Mouse (Mus musculus): ENCODE data around the gene Snai3. TPM values are rescaled to one million over a fixed set of nuclear protein-coding genes. Genes with fewer than 3 reads are reported as not detected.

The Snai3 gene
- total and polyA plus RNA-seq, 2 experiments from 2014 or later: 0.61 TPM; not detected in 1

DNA sequence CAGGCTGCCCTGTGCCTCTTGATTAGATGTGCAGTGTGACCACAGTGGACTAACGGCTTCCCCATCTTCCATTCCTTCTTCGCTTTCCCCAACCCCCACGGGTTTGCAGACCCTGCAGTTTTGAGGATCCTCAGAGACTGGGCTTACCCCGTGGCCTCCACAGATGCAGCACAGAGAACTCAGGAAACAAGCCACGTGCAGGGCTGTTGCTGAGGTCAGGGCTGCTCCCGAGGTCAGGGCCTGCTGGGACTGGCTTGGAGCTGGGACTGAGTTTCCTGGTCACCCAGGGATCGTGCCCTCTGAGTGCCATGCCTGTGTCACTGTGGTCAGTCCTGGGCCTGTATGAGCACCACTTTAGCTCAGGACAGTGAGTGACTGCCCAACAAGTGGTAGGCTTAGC is 4.5 kb upstream of the Snai3 start:
- WGBS: 57% methylated on average over 7 of the region's 7 CpGs
- TF ChIP-seq CTCF (IDR thresholded peaks at IDR 0.05; ENCODE audit: low read depth): no peak
- no peak for TF ChIP-seq EP300 (IDR thresholded peaks at IDR 0.05; ENCODE audit: low read depth)
- Histone ChIP-seq H3K9ac (replicated peaks; ENCODE audit: low read depth, low read length) (no peak overlapping the region), H3K27me3 (ENCODE audit: control insufficient read depth, insufficient read depth, low read length) (peaks cover 17% of the 10 kb centered on the region; the same call in 1 of the 2 replicates), H3K4me1 (ENCODE audit: control insufficient read depth, insufficient read depth) (peaks cover 8% of the 10 kb centered on the region), H3K27ac (ENCODE audit: low read depth) (no peak overlapping the region), H3K4me2 (ENCODE audit: low read depth, low read length) (no peak overlapping the region), H3K4me3 (ENCODE audit: low read depth, low read length) (no peak overlapping the region), H3K36me3 (replicated peaks; ENCODE audit: control insufficient read depth, insufficient read depth, low read length) (peaks cover 46% of the 10 kb centered on the region), H3K9me3 (replicated peaks; ENCODE audit: control insufficient read depth, low read length) (no peaks in the 10 kb centered on the region)
- DNase-seq (ENCODE audit: low spot score): no peak
- no peak for ATAC-seq (ENCODE audit: insufficient read depth, low read depth)

DNA sequence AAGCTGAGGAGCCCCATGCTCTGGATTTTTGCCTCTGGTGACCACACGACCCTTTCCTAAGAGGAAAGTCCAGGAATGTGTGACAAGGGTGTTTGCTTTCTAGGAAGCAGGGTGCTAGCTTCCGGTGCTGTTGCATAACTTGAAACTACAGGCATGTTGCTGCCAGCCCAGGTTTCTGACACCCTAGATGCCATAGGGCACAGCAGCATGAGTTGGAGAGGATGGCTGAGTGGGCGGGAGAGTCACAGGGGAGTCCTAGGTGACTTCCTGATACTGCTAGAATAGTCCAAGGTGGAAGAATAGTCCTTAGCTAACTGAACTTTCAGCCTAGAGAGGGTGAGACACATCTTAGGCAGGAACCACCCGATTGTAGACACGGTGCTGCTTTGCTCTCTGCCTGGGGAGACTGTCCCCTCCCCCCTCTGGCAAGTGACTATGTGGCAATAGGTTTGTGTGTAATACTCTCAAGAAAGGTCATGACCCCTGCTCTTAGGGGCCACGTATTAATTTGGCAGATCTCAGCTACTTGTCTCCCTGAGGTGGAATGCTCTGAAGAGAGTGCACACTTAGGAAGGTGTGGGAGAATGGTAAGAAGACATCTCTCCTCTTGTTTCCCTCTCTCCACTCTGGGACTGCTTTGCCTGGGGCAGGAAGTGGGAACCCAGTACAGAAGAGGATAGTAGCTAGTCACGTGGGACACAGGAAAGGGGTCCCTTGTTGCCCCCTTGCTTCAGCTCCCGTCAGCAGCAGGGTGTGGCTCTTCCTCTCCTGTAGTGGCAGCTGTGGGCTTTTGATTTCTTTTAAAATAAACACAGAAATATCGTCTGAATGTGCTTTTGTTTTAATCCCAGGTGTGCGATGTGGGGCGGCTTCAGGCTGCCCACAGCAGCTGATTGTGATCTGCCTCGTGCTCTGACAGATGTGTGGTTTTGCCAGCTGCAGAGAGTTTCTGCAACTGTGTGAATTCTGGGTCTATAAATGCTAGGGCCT is 3.4 kb upstream of the Snai3 start:
- ATAC-seq (ENCODE audit: insufficient read depth, low read depth) (no peak), DNase-seq (ENCODE audit: low spot score) (no peak)
- Histone ChIP-seq H3K27ac (ENCODE audit: low read depth) (peak overlapping the region; percentile 25; the same call in 1 of the 2 replicates), H3K27me3 (ENCODE audit: control insufficient read depth, insufficient read depth, low read length) (peaks cover 24% of the 10 kb centered on the region), H3K9me3 (replicated peaks; ENCODE audit: control insufficient read depth, low read length) (no peaks in the 10 kb centered on the region), H3K4me3 (ENCODE audit: low read depth, low read length) (no peak overlapping the region), H3K36me3 (replicated peaks; ENCODE audit: control insufficient read depth, insufficient read depth, low read length) (peaks cover 36% of the 10 kb centered on the region), H3K9ac (replicated peaks; ENCODE audit: low read depth, low read length) (no peak overlapping the region), H3K4me1 (ENCODE audit: control insufficient read depth, insufficient read depth) (peaks cover 9% of the 10 kb centered on the region), H3K4me2 (ENCODE audit: low read depth, low read length) (no peak overlapping the region)
- TF ChIP-seq EP300 (IDR thresholded peaks at IDR 0.05; ENCODE audit: low read depth): no peak
- TF ChIP-seq CTCF (IDR thresholded peaks at IDR 0.05; ENCODE audit: low read depth): no peak
- 53% methylated on average over 12 of the region's 12 CpGs for WGBS

DNA sequence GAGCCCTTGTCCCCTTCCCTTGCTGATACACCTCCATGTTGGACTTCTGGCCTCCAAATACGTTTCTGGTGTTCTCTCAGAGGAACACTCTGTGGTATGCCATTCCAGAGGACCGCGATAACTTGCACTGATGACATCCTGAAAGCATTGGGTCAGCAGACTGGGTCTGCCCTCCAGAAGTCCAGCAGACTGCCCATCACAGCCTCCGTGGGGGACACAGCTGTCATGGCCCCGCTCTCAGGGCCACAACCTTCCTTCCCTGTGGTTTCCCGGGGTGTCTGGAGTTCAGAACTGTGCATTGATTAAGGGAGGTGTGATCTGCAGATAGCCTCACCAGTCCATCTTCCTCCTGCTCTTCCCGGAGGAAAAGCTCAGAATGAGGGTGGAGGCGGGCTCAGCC is 2.0 kb upstream of the Snai3 start:
- ATAC-seq (ENCODE audit: insufficient read depth, low read depth) (no peak), DNase-seq (ENCODE audit: low spot score) (no peak)
- H3K27ac ChIP-seq (ENCODE audit: low read depth): no peak overlapping the region
- H3K36me3 ChIP-seq (replicated peaks; ENCODE audit: control insufficient read depth, insufficient read depth, low read length): peaks cover 22% of the 10 kb centered on the region
- no peak overlapping the region for H3K4me2 ChIP-seq (ENCODE audit: low read depth, low read length)
- TF ChIP-seq EP300 (IDR thresholded peaks at IDR 0.05; ENCODE audit: low read depth) (no peak), CTCF (IDR thresholded peaks at IDR 0.05; ENCODE audit: low read depth) (no peak)
- H3K9ac ChIP-seq (replicated peaks; ENCODE audit: low read depth, low read length): no peak overlapping the region
- peaks cover 28% of the 10 kb centered on the region for H3K27me3 ChIP-seq (ENCODE audit: control insufficient read depth, insufficient read depth, low read length)
- no peaks in the 10 kb centered on the region for H3K9me3 ChIP-seq (replicated peaks; ENCODE audit: control insufficient read depth, low read length)
- 61% methylated on average over 8 of the region's 8 CpGs for WGBS
- H3K4me1 ChIP-seq (ENCODE audit: control insufficient read depth, insufficient read depth): peaks cover 9% of the 10 kb centered on the region
- no peak overlapping the region for H3K4me3 ChIP-seq (ENCODE audit: low read depth, low read length)

DNA sequence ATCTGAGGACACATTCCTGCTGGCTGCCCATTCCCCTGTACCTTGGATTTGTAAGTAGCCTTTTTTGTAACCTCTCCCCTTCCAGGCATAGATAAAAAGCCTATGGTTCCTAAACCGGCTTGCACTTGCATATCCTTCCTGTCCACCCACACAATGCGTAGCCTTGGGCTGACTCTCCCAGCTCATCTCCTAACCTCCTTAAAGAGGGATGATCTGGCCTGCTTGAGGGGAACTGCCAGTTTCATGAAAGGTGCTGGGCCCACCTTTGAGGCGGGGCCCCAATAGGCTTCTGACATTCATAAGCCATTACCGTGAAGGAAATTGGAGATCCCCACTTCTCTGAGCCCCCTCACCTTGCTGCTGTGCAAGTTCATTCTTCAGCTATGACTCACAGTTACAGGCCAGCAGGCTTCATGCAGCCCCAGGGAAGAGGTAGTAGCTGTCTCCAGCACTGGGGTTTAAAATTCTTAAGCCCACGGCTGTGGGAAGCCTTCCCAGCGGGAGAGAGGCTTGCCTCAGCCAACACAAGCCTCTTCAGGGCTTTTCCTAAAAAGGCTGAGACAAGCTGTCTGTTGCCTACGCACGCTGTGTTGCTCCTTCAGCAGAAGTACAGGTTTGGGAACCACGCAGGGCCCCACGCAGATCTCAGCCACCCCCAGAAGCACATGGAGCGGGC is 1.1 kb upstream of the Snai3 start:
- TF ChIP-seq CTCF (IDR thresholded peaks at IDR 0.05; ENCODE audit: low read depth) (no peak), EP300 (IDR thresholded peaks at IDR 0.05; ENCODE audit: low read depth) (no peak)
- Histone ChIP-seq H3K36me3 (replicated peaks; ENCODE audit: control insufficient read depth, insufficient read depth, low read length) (peaks cover 13% of the 10 kb centered on the region), H3K4me3 (ENCODE audit: low read depth, low read length) (no peak overlapping the region), H3K27me3 (ENCODE audit: control insufficient read depth, insufficient read depth, low read length) (peaks cover 28% of the 10 kb centered on the region), H3K9ac (replicated peaks; ENCODE audit: low read depth, low read length) (no peak overlapping the region), H3K27ac (ENCODE audit: low read depth) (no peak overlapping the region), H3K9me3 (replicated peaks; ENCODE audit: control insufficient read depth, low read length) (no peaks in the 10 kb centered on the region), H3K4me2 (ENCODE audit: low read depth, low read length) (no peak overlapping the region), H3K4me1 (ENCODE audit: control insufficient read depth, insufficient read depth) (peaks cover 9% of the 10 kb centered on the region)
- no peak for ATAC-seq (ENCODE audit: insufficient read depth, low read depth)
- DNase-seq (ENCODE audit: low spot score): no peak
- 71% methylated on average over 11 of the region's 11 CpGs for WGBS

DNA sequence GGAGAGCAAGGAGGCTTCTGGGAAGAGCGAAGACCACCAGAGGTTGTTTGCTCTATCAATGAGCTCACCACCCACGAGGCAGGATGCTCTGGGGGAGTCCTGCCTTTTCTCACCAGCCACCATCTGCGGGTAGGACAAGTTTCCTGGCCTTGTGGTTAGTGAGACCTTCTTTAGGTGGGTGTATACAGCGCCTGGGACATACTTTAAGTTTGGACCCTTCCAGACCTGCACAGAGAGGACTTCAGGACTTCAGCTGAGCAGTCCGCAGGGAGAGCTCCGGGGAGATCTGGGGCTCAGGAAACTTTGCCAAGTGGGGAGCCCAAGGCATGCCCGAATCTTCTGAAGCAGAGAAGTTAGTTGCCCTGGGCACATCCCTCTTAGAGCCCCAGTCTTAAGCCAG is 543 bp downstream of the Snai3 start:
- peaks cover 28% of the 10 kb centered on the region for H3K27me3 ChIP-seq (ENCODE audit: control insufficient read depth, insufficient read depth, low read length)
- TF ChIP-seq CTCF (IDR thresholded peaks at IDR 0.05; ENCODE audit: low read depth) (no peak), EP300 (IDR thresholded peaks at IDR 0.05; ENCODE audit: low read depth) (no peak)
- ATAC-seq (ENCODE audit: insufficient read depth, low read depth) (no peak), DNase-seq (ENCODE audit: low spot score) (no peak)
- no peaks in the 10 kb centered on the region for H3K9me3 ChIP-seq (replicated peaks; ENCODE audit: control insufficient read depth, low read length)
- peaks cover 9% of the 10 kb centered on the region for H3K4me1 ChIP-seq (ENCODE audit: control insufficient read depth, insufficient read depth)
- peak overlapping the region; percentile 44 for H3K4me3 ChIP-seq (ENCODE audit: low read depth, low read length)
- H3K9ac ChIP-seq (replicated peaks; ENCODE audit: low read depth, low read length): peak overlapping the region; percentile 44; the same call in 1 of the 2 replicates
- H3K36me3 ChIP-seq (replicated peaks; ENCODE audit: control insufficient read depth, insufficient read depth, low read length): no peaks in the 10 kb centered on the region
- WGBS: 30% methylated on average over 7 of the region's 7 CpGs
- H3K4me2 ChIP-seq (ENCODE audit: low read depth, low read length): peak overlapping the region; percentile 73
- H3K27ac ChIP-seq (ENCODE audit: low read depth): no peak overlapping the region
